Mouse (Mus musculus): ENCODE data around the gene Adprhl1.

The Adprhl1 gene

GRCm38 (mm10) chr8:13229802-13230201 lies 24.2 kb downstream of the Adprhl1 start:
- DNase-seq (ENCODE audit: low spot score in 2 of 2), result no peak

GRCm38 (mm10) chr8:13228923-13229610 lies 24.9 kb downstream of the Adprhl1 start:
- no peak for DNase-seq (ENCODE audit: low spot score in 2 of 2)

- DNase-seq (ENCODE audit: low spot score in 2 of 2), result no peak
Measured at GRCm38 (mm10) chr8:13227184-13227583, 26.8 kb downstream of the Adprhl1 start.

GRCm38 (mm10) chr8:13226288-13226687 lies 27.7 kb downstream of the Adprhl1 start:
- no peak for DNase-seq (ENCODE audit: low spot score in 2 of 2)

- DNase-seq (ENCODE audit: low spot score in 2 of 2), result no peak
Measured at GRCm38 (mm10) chr8:13224426-13224825, 29.5 kb downstream of the Adprhl1 start.

- DNase-seq (ENCODE audit: low spot score in 2 of 2), result no peak
Measured at GRCm38 (mm10) chr8:13218441-13218840, 35.5 kb downstream of the Adprhl1 start.

GRCm38 (mm10) chr8:13217986-13218385 lies 36.0 kb downstream of the Adprhl1 start:
- DNase-seq (ENCODE audit: low spot score in 2 of 2), result no peak

- no peak for DNase-seq (ENCODE audit: low spot score in 2 of 2)
Measured at GRCm38 (mm10) chr8:13217093-13217492, 36.9 kb downstream of the Adprhl1 start.

GRCm38 (mm10) chr8:13216386-13216785 lies 37.6 kb downstream of the Adprhl1 start:
- DNase-seq (ENCODE audit: low spot score in 2 of 2), result no peak

GRCm38 (mm10) chr8:13213479-13214268 lies 40.3 kb downstream of the Adprhl1 start:
- DNase-seq (ENCODE audit: low spot score in 2 of 2), result peak; percentile 71 to 85

- DNase-seq (ENCODE audit: low spot score in 2 of 2), result no peak
Measured at GRCm38 (mm10) chr8:13209770-13210169, 44.2 kb downstream of the Adprhl1 start.

- DNase-seq (ENCODE audit: low spot score in 2 of 2), result no peak
Measured at GRCm38 (mm10) chr8:13208627-13209355, 45.2 kb downstream of the Adprhl1 start.

GRCm38 (mm10) chr8:13206290-13206689 lies 47.7 kb downstream of the Adprhl1 start:
- no peak for DNase-seq (ENCODE audit: low spot score in 2 of 2)

- DNase-seq (ENCODE audit: low spot score in 2 of 2), result no peak
Measured at GRCm38 (mm10) chr8:13205311-13205710, 48.7 kb downstream of the Adprhl1 start.

- no peak for DNase-seq (ENCODE audit: low spot score in 2 of 2)
Measured at GRCm38 (mm10) chr8:13204371-13205140, 49.4 kb downstream of the Adprhl1 start.

GRCm38 (mm10) chr8:13203472-13203871 lies 50.5 kb downstream of the Adprhl1 start:
- no peak for DNase-seq (ENCODE audit: low spot score in 2 of 2)

- DNase-seq (ENCODE audit: low spot score in 2 of 2), result no peak
Measured at GRCm38 (mm10) chr8:13202806-13203205, 51.2 kb downstream of the Adprhl1 start.

GRCm38 (mm10) chr8:13202041-13202440 lies 51.9 kb downstream of the Adprhl1 start:
- no peak for DNase-seq (ENCODE audit: low spot score in 2 of 2)

GRCm38 (mm10) chr8:13201013-13201334 lies 53.0 kb downstream of the Adprhl1 start:
- DNase-seq (ENCODE audit: low spot score in 2 of 2), result no peak

- peak; percentile 45 to 71 for DNase-seq (ENCODE audit: low spot score in 2 of 2)
Measured at GRCm38 (mm10) chr8:13200301-13201012, 53.5 kb downstream of the Adprhl1 start, which contains the start of gene Grtp1. Gene Grtp1, minus strand, starts transcription at chr8:13200620.
